Mouse (Mus musculus): Measurements from ENCODE around the gene Ccnd3. TPM values are rescaled to one million over a fixed set of nuclear protein-coding genes. Genes with fewer than 3 reads are reported as not detected.

The Ccnd3 gene
- total and polyA plus RNA-seq, 3 experiments, result 143 to 568 TPM; not detected in 1

- no peak for TF ChIP-seq SMC3 (IDR thresholded peaks at IDR 0.05; ENCODE audit: low read depth, low read length)
- TF ChIP-seq TBP (IDR thresholded peaks at IDR 0.05; ENCODE audit: low read depth, low read length), result no peak
Observed at GRCm38 (mm10) chr17:47462728-47463388, 42.0 kb upstream of the Ccnd3 start (continued).

GRCm38 (mm10) chr17:47464248-47464965, 40.4 kb upstream of the Ccnd3 start:
- Histone ChIP-seq H3K79me2 (ENCODE audit: control insufficient read depth, insufficient read depth, low read length, poor library complexity) (no peaks in the 10 kb centered on the region), H3K9ac (ENCODE audit: control insufficient read depth, low read depth, low read length, poor library complexity, severe bottlenecking) (no peak overlapping the region), H3K27ac (ENCODE audit: control insufficient read depth, low read depth, low read length) (no peak overlapping the region), H3K9me3 (replicated peaks; ENCODE audit: insufficient read depth, low read length) (no peaks in the 10 kb centered on the region), H3K4me1 (ENCODE audit: control insufficient read depth in 1 of 2, insufficient read depth in 2 of 2, low read length in 2 of 2) (peaks cover 0 to 6% of the 10 kb centered on the region in 2 experiments; a peak in 2 of 4 replicates), H3K27me3 (ENCODE audit: control insufficient read depth in 1 of 2, insufficient read depth in 2 of 2, low read length in 2 of 2) (peaks cover 3 to 5% of the 10 kb centered on the region in 2 experiments; a peak in 3 of 4 replicates), H3K36me3 (ENCODE audit: control insufficient read depth in 1 of 2, insufficient read depth in 2 of 2, low read length in 2 of 2) (no peaks in the 10 kb centered on the region), H3K4me3 (ENCODE audit: control insufficient read depth in 1 of 2, insufficient read depth in 1 of 2, low read depth in 2 of 2, low read length in 2 of 2) (no peak overlapping the region)
- TF ChIP-seq EP300 (IDR thresholded peaks at IDR 0.05; ENCODE audit: low read depth in 1 of 2, low read length in 2 of 2), result no peak
- TF ChIP-seq TAL1 (IDR thresholded peaks at IDR 0.05; ENCODE audit: low read length), result no peak
- no peak for TF ChIP-seq HCFC1 (IDR thresholded peaks at IDR 0.05; ENCODE audit: low read depth, low read length)
- no peak for TF ChIP-seq SMC3 (IDR thresholded peaks at IDR 0.05; ENCODE audit: low read depth, low read length)
- no peak for TF ChIP-seq ZC3H11A (IDR thresholded peaks at IDR 0.05; ENCODE audit: low read depth, low read length)
- TF ChIP-seq ZNF384 (IDR thresholded peaks at IDR 0.05; ENCODE audit: low read depth, low read length), result no peak
- TF ChIP-seq BHLHE40 (IDR thresholded peaks at IDR 0.05; ENCODE audit: borderline replicate concordance, low read depth, low read length), result no peak
- no peak for TF ChIP-seq GATA1 (IDR thresholded peaks at IDR 0.05; ENCODE audit: low read depth, low read length)
- no peak for TF ChIP-seq RCOR1 (IDR thresholded peaks at IDR 0.05; ENCODE audit: low read depth, low read length)
- no peak for TF ChIP-seq UBTF (IDR thresholded peaks at IDR 0.05; ENCODE audit: borderline replicate concordance, insufficient read depth, low read depth, low read length)
- TF ChIP-seq E2F4 (IDR thresholded peaks at IDR 0.05; ENCODE audit: borderline replicate concordance, low read depth, low read length), result no peak
- TF ChIP-seq MAFK (IDR thresholded peaks at IDR 0.05; ENCODE audit: borderline replicate concordance, low read depth, low read length), result no peak
- no peak for TF ChIP-seq GABPA (IDR thresholded peaks at IDR 0.05; ENCODE audit: low read depth, low read length)
- no peak for TF ChIP-seq RAD21 (IDR thresholded peaks at IDR 0.05; ENCODE audit: low read depth, low read length)
- TF ChIP-seq MAZ (IDR thresholded peaks at IDR 0.05; ENCODE audit: low read depth, low read length), result no peak
- no peak for TF ChIP-seq MYB (IDR thresholded peaks at IDR 0.05; ENCODE audit: low read depth, low read length)
- TF ChIP-seq JUND (IDR thresholded peaks at IDR 0.05; ENCODE audit: low read depth, low read length), result no peak
- no peak for TF ChIP-seq NELFE (IDR thresholded peaks at IDR 0.05; ENCODE audit: low read depth, low read length)
- no peak for TF ChIP-seq ETS1 (IDR thresholded peaks at IDR 0.05; ENCODE audit: low read depth, low read length)
- no peak for TF ChIP-seq ZMIZ1 (IDR thresholded peaks at IDR 0.05; ENCODE audit: low read depth, low read length)
- no peak for DNase-seq (ENCODE audit: low read depth, low spot score)

Data from MEL (cell line).